Mouse (Mus musculus) ZHBTc4 (cell line): ENCODE results near the gene Islr2.

Experiments
- DNase-seq: peaks from one replicate; pipeline ENCODE4 v3.0.0-alpha.2; 2011; ENCODE audit warnings: low read depth, low spot score

Gene Islr2

DNA sequence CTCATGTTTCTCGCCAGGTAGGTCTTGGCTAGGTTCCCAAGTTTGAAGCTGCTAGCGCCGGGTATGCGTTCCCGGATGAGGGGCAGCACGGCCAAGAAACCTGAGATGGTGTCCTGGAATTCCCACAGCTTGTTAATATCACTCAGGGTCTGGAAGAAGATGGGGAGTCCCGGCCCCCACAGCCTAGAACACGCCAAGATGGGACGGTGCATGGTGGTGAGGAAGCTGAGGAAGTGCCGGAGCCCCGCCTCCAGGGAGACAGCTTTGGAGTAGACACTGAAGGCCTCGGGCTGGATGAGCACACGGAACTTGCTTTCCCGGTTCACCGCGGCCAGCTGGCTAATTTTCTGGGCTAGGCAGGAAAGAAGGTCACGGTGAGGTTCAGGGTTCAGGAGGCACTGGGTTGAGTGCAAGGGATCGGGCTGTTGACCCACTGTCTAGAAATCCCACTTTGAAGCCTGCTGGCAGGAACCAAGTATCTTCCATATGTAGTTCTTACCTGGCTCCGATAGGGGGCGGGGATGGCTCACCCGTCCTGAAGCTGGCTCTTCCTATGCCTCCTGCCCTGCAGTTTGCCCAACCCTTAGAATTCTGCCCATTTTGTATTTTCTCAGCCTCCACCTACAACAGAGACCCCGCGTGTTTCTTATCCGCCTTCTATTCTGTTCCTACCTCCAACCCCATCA lies 16.2 kb upstream of the Islr2 start:
- DNase-seq = peak; percentile 90

DNA sequence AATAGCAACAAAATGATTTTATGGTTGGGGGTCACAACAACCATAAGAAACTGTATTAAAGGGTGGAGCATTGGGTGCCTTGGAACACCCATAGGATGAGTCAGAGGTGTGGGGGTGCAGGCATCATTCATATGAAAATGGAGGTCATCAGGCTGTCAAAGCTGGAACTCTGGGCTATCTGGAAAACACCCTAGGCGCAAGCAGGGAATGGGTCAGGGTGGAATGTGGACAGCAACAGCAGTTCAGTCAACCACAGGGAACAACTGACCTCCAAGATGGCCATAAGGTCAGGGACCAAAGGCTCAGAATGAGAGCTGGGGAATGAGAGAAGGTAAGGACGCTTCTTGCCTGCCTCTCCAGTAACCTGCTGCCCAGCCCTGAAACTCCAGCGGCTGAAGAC lies 14.4 kb upstream of the Islr2 start:
- DNase-seq = no peak

- peak; percentile 80 for DNase-seq
These were observed 12.3 kb upstream of the Islr2 start for GRCm38 (mm10) chr9:58216402-58216801.

DNA sequence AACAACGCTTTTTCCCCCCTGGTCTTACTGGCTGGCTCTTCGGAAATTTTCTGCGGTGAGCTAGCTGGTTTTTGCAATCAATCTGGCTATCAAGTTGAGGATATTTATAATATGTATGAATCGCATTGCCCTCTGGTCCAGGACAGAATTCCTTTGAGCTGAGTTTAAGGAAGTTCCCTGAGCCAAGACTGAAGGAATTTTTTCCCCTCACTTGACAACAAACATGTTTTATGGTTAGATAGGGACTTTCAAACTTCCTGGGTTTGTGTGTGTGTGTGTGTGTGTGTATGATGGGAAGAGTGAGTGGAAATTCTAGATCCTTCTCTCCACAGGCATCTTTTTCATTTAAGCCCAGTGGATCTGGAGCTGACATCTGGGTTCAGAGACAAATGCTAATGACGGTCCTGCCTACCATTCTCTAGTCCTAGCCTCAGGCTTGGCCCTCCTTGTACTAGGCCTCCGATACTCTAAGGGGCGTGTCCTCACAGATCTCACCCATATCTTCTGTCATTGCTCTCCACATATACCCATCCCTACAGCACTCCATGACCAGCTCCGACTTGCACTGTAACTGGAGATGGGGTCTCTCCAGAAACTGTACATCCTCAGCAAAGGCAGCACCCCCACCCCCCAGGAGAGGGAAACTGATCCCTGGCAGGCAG lies 10.5 kb upstream of the Islr2 start:
- peak; percentile 61 for DNase-seq

GRCm38 (mm10) chr9:58213865-58214264 lies 9.7 kb upstream of the Islr2 start:
- no peak for DNase-seq

DNA sequence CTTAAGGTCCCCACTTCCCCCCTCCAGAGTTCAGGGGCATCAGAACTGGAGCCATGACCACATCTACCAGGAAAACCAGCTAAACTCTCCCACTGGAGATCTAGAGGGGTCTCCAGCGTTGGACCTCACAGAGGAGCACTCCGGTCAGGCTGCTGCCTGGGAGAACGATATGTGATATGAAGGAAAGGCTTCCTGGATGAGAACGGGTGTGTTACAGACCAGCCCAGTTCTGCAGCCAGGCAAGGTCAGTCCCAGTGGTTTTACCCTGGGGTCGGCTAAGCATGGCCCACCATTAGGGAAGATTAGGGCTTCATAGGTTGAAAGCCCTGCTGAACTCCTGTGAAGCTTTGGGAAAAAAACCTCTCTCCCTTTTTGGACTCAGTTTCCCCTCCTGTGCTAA lies 9.3 kb upstream of the Islr2 start:
- DNase-seq = no peak

GRCm38 (mm10) chr9:58210304-58210627 lies 6.1 kb upstream of the Islr2 start:
- DNase-seq = no peak

DNA sequence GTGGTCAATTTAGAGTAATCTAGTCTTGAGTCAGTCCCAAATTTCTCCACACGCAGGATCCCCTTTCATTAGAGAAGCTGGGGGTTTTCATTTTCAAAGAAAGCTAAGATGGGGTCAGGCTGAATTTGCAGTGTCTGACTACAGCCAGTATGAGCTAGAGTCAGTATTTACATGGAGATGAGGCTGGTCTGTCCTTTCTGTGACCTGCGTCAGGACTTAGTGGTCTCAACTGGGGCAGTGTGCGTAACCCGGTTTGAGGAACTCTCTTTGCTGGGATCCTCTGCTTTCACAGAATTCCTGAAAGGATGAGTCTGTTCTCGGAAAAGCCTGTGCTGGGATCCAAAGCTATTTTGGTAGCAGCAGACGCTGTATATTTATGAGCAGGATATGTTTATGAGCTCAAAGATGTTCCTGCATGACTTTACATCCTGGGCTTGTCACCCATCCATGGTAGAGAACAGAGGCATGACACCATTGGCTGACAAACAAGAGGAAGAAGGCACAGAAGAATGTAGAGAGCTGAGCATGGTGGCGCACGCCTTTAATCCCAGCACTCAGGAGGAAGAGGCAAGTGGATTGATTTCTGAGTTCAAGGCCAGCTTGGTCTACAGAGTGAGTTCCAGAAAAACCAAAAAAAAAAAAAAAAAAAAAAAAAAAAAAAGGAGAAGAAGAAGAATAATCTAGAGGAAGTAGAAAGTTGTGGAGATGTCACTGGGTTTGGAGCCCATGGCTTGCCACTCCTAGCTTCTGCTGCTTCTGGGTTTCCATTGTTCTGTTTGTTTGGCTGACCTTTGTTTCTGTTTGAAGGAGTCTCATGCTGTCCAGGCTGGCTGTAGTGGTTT lies 5.6 kb upstream of the Islr2 start:
- DNase-seq = peak; percentile 44

DNA sequence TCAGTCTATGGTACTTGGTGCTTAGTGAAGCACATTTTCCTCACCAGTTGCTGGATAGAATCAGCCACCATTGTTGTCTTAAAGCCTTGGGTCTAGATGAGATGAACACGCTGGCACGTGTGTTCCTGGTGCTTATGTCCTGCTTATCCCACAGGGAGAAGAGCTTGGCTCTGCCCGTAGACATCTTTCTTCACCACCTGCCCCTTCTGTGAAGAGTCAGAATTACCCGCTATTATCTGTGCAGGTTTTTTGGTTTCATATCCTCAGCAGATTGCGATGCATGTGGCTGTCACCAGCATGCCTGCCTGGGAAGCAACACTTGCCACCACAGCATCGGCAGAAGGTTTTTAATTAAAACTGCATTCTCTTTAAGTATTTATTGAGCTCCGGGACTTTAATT lies 1.9 kb upstream of the Islr2 start:
- no peak for DNase-seq

GRCm38 (mm10) chr9:58204448-58205000 lies 405 bp upstream of the Islr2 start:
- peak; percentile 94 for DNase-seq

- no peak for DNase-seq
These were observed 1.3 kb downstream of the Islr2 start for GRCm38 (mm10) chr9:58202676-58203453.

DNA sequence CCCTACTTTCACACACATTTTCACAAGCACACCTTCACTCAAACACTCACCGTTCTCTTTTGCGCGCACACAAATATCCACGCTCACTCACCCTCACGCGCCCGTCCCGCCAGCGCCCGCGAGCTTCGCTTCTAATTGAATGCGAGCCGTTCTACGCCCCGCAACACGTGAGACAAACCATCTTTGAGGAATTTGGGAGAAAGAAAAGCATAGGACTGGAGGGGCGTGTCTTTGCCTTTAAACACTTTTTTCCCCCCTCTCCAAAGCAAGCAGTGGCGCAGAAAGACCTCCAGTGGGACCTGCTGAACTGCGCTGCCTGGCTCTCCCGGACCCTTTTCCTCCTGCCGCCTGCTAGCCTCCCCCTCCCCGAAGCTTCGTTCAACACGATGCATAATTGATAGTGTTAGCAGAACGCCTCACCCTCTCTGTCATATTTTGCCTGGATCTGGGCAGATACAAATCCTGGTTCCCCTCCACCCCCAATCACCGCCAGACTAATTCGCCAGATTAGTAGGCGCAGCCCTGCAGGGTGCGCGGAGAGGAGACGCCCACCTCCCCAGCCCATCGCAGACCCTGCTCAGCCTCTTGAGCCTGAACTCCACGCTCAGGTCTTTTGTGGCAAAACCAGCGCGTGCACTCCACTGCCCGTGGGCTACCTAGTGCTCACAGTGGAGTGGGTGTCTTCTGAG lies 2.1 kb downstream of the Islr2 start:
- peak; percentile 67 for DNase-seq

GRCm38 (mm10) chr9:58201091-58201842 lies 2.9 kb downstream of the Islr2 start:
- peak; percentile 36 for DNase-seq

GRCm38 (mm10) chr9:58200270-58201090 lies 3.6 kb downstream of the Islr2 start:
- DNase-seq = no peak

GRCm38 (mm10) chr9:58199381-58200269 lies 4.5 kb downstream of the Islr2 start:
- peak; percentile 71 for DNase-seq

DNA sequence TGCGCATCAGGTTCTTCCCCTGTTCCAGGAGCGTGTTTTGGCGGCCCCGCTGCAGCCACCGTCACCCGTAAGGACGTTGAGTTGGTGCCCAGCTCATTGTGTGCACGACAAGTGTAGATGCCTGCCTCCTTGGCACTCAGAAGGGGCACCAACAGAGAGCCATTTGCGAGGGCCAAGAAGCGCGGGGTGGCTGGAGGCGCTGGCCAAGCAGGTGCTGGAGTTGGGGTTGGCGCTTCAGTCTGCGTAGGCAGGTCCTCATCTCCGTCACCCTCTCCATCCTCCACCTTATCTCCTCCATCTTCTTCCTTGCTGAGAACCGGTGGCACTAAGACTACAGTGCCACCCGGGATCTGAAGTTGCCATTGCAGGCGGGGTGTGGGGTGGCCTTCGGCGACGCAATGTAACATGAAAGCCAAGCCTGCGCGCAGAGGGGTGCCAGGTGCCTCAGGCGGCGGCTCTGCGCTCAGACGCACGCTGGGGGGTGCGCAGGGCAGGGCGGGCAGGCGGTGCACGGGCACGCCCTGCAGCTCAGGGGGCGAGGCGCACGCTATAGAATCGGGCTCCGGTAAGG lies 5.2 kb downstream of the Islr2 start:
- DNase-seq = peak; percentile 79

DNA sequence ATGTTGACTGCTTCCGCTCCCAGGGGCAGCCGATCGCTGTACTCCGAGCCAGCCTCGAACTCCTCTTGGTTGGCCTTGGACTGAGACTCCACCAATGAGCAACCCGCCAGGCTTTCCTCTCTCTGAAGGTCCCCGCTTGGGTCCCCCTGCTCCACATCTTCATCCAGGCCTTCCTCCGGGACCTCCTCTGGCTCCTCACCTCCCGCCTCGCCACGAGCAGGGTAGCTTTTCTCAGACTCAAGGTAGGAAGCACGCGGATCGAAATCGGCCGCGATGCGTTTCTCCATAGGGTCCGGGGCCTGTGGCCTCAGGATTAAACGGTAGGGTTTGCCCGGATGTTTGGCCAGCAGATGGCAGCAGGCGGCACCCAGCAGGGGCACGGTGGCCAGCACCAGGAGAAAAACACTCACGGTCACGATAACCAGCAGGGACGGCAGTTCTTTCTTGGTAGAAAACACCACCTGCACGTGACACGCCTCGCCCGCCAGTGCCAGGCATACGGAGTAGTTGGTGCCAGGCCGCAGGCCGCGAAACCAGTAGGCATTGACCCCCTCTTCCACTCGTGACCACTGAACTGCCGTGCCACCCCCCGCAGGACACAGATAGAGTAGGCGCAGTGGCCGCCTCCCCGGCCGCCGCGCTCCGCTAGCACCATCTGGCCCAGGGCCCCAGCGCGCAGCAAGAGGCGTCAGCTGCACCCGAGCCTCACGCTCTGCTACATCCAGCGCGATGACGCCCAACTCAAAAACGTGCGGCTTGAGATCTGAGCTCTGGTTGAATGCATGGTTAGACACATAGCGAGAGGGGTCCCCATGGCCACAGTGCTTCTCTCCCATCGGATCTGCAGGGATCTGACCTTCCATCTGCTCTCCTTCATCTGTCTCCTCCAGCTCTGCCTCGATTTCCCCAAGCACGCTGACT lies 6.1 kb downstream of the Islr2 start:
- peak; percentile 80 for DNase-seq
